Mouse (Mus musculus) megakaryocyte, embryonic 14.5 days (primary cell): ENCODE data around the gene Ppp1r27.

Experiments
- FLI1 ChIP-seq: IDR thresholded peaks from 2 replicates; pipeline ENCODE4 v1.6.1; 2012; ENCODE audit warnings: low read length, inconsistent platforms, mixed read lengths
- GATA1 ChIP-seq: IDR thresholded peaks from 3 replicates; pipeline ENCODE4 v1.6.1; 2012; ENCODE audit warnings: mixed read lengths, low read length, inconsistent platforms, borderline replicate concordance

DNA sequence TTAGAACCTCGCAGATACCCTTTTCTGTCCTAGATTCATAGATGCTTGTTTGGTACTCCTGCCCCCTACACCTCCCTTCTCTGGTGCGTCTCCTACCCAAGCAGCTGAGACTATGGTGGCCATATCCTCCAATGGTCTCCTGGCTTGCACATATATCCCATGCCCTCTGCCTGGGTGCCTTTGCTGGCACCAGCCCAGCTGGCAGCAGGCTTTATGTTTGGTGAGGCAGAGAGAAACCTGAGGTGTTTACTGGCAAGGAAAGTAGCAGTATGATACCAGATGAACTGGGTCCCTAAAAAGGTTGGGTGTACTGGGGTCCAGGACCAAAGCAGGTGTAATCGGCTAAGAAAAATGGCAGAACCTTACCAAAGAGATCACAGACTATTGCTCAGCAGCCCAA lies 5.0 kb downstream of the Ppp1r27 start:
- TF ChIP-seq GATA1 (no peak), FLI1 (no peak)
